Mouse (Mus musculus): ENCODE measurements around the gene Capn12. TPM values are rescaled to one million over a fixed set of nuclear protein-coding genes. Genes with fewer than 3 reads are reported as not detected.

Gene Capn12
- total RNA-seq, 2 experiments from 2014 or later = 0.11 to 0.17 TPM

Other genes starting within 250 kb of the Capn12 start
- gene Fbxo27, start 188.6 kb upstream of the Capn12 start, total RNA-seq (2021) = 1 to 10 TPM; 2.8 to 4.6 TPM
- 10 to 100 TPM; 10.1 to 10.6 TPM for gene Fbxo17, start 164.6 kb upstream of the Capn12 start, total RNA-seq (2021)
- gene Mrps12, start 139.6 kb upstream of the Capn12 start, total RNA-seq (2021) = 10 to 100 TPM; 59.7 to 63.5 TPM
- gene Sars2, start 139.4 kb upstream of the Capn12 start, total RNA-seq (2021) = 10 to 100 TPM; 25.0 to 27.0 TPM
- not detected for gene Ccer2, start 125.2 kb upstream of the Capn12 start, total RNA-seq (2021)
- gene Sirt2, start 114.7 kb upstream of the Capn12 start, total RNA-seq (2021) = 10 to 100 TPM; 62.8 to 66.2 TPM
- gene Nfkbib, start 113.9 kb upstream of the Capn12 start, total RNA-seq (2021) = 10 to 100 TPM; 24.6 to 27.3 TPM
- gene Rinl, start 92.5 kb upstream of the Capn12 start, total RNA-seq (2021) = 1 to 10 TPM; 2.2 to 4.2 TPM
- 100 to 1,000 TPM; 722 to 725 TPM for gene Hnrnpl, start 72.9 kb upstream of the Capn12 start, total RNA-seq (2021)
- 100 to 1,000 TPM; 327 to 392 TPM for gene Ech1, start 56.2 kb upstream of the Capn12 start, total RNA-seq (2021)
- 10 to 100 TPM; 29.2 to 33.2 TPM for gene Lgals4, start 47.6 kb upstream of the Capn12 start, total RNA-seq (2021)
- 1 to 10 TPM; 3.9 TPM for gene Lgals7, start 17.6 kb upstream of the Capn12 start, total RNA-seq (2021)
- gene Actn4, start 80.9 kb downstream of the Capn12 start, total RNA-seq (2021) = 100 to 1,000 TPM; 220 to 242 TPM
- 100 to 1,000 TPM; 308 to 312 TPM for gene Eif3k, start 100.4 kb downstream of the Capn12 start, total RNA-seq (2021)
- gene Map4k1, start 100.6 kb downstream of the Capn12 start, total RNA-seq (2021) = 1 to 10 TPM; 2.5 to 3.6 TPM
- 10 to 100 TPM in 1 of 2 experiments, 1 to 10 TPM in 1; 5.9 to 15.1 TPM for gene Ryr1, start 243.8 kb downstream of the Capn12 start, total RNA-seq (2021)

Data from adrenal gland, postnatal 4 days (tissue).